Mouse (Mus musculus): ENCODE data around the gene Bckdha. TPM values are rescaled to one million over a fixed set of nuclear protein-coding genes. Genes with fewer than 3 reads are reported as not detected.

Gene Bckdha
- polyA plus RNA-seq, 1 experiment = 58.6 TPM

GRCm38 (mm10) chr7:25619722-25619991 lies 39.1 kb downstream of the Bckdha start:
- DNase-seq (ENCODE audit: low read depth) = no peak
- TF ChIP-seq POLR2A (IDR thresholded peaks at IDR 0.05; ENCODE audit: borderline replicate concordance, extremely low read depth, insufficient read depth, insufficient read length, poor library complexity, severe bottlenecking) (no peak), CTCF (IDR thresholded peaks at IDR 0.05; ENCODE audit: borderline replicate concordance, extremely low read depth, insufficient read depth, insufficient read length) (no peak)

- peak; percentile 97 for DNase-seq (ENCODE audit: low read depth)
- TF ChIP-seq CTCF (IDR thresholded peaks at IDR 0.05; ENCODE audit: borderline replicate concordance, extremely low read depth, insufficient read depth, insufficient read length) (no peak), POLR2A (IDR thresholded peaks at IDR 0.05; ENCODE audit: borderline replicate concordance, extremely low read depth, insufficient read depth, insufficient read length, poor library complexity, severe bottlenecking) (0 out of 2 replicates have a peak, but pooled peaks have one; percentile 13)
Measured at GRCm38 (mm10) chr7:25618865-25619721, 39.7 kb downstream of the Bckdha start, which contains the start of gene Dmac2. Gene Dmac2, plus strand, starts transcription at chr7:25619414.

DNA sequence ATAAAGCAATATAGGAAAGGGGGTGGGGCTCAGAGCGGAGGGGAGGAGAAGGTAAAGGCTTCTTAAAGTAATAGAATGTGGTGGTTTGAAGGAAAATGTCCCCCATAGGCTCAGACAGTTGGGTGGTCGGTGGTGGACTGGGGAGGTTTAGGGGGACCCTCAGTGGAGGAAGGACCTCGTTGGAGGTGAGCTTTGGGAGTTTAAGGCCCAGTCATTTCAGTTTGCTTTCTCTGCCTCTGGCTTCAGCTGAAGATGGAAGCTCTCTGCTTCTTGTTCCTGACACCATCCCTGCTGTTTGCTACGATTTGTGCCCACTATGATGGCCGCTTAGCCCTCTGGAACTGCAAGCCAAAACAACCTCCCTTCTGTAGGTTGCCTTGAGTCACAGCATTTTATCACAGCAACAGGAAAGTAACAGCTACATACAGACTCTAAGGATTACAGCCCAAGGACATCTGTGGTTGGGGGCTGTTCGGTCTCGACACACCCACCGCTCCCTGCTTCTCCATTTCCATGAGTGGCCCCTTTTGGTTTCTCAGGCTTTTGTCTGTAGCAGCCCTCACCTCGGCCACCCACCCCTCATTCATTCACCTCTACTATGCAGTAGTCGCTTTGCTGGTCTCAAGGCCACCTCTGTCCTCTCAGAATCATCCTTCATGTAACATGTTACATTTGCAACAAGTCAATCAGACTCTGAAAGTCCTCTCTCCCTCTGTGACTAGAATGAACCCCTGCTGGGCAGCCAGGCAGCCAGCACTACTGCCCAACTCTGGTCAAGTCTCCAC lies 41.2 kb downstream of the Bckdha start:
- no peak for DNase-seq (ENCODE audit: low read depth)
- no peak for TF ChIP-seq POLR2A (IDR thresholded peaks at IDR 0.05; ENCODE audit: borderline replicate concordance, extremely low read depth, insufficient read depth, insufficient read length, poor library complexity, severe bottlenecking)

GRCm38 (mm10) chr7:25615706-25616011 lies 43.1 kb downstream of the Bckdha start, which contains the start of gene Erich4:
Gene Erich4, minus strand, starts transcription at chr7:25615892.
- DNase-seq (ENCODE audit: low read depth) = no peak

DNA sequence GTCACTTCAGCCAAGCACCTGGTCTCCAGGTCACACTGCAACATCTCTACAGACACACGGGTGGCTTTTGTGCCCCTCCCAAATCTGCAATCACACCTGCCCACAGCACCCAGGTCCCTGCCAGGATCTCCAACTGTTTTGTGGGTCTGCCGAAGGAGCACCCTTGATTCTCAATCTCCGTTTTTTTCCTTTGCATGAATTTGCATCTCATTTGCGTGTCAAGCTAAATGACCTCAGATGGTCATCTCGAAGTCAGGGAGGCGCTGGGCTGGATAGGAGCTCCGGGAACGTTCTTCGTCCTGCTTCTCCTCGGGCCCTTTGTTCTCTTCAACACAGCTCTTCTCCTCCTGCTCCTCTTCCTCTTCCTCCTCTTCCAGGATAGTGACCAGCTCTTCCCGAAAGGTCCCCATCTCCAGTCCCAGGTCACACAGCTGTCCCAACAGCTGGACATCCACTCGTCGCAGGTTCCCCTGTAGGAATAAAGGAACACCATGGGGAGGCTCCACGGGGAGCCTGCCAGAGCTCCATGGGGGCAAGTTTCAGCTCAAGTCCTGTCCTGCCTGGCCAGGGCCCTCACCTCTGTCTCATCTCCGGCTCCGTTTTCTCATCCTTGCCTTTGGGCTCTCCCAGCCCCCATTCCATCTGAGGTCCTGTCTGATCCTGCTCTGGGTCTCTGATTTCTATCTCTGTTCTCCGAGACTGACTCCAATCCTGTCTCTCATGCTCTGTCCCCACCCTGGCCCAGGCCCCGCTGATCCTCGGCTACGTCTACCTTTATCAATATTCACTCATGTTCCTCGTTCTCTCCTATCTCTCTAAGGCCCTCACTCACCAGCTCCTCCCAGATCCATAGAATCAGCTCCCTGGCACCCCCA lies 43.7 kb downstream of the Bckdha start:
- DNase-seq (ENCODE audit: low read depth) = no peak
- TF ChIP-seq CTCF (IDR thresholded peaks at IDR 0.05; ENCODE audit: borderline replicate concordance, extremely low read depth, insufficient read depth, insufficient read length) (no peak), POLR2A (IDR thresholded peaks at IDR 0.05; ENCODE audit: borderline replicate concordance, extremely low read depth, insufficient read depth, insufficient read length, poor library complexity, severe bottlenecking) (no peak)

More at GRCm38 (mm10) chr7:25615706-25616011, 43.1 kb downstream of the Bckdha start, which contains the start of gene Erich4:
- no peak for TF ChIP-seq CTCF (IDR thresholded peaks at IDR 0.05; ENCODE audit: borderline replicate concordance, extremely low read depth, insufficient read depth, insufficient read length)
- no peak for TF ChIP-seq POLR2A (IDR thresholded peaks at IDR 0.05; ENCODE audit: borderline replicate concordance, extremely low read depth, insufficient read depth, insufficient read length, poor library complexity, severe bottlenecking)

- no peak for DNase-seq (ENCODE audit: low read depth)
- TF ChIP-seq POLR2A (IDR thresholded peaks at IDR 0.05; ENCODE audit: borderline replicate concordance, extremely low read depth, insufficient read depth, insufficient read length, poor library complexity, severe bottlenecking) = no peak
- no peak for TF ChIP-seq CTCF (IDR thresholded peaks at IDR 0.05; ENCODE audit: borderline replicate concordance, extremely low read depth, insufficient read depth, insufficient read length)
Measured at GRCm38 (mm10) chr7:25614086-25614485, 44.7 kb downstream of the Bckdha start.

DNA sequence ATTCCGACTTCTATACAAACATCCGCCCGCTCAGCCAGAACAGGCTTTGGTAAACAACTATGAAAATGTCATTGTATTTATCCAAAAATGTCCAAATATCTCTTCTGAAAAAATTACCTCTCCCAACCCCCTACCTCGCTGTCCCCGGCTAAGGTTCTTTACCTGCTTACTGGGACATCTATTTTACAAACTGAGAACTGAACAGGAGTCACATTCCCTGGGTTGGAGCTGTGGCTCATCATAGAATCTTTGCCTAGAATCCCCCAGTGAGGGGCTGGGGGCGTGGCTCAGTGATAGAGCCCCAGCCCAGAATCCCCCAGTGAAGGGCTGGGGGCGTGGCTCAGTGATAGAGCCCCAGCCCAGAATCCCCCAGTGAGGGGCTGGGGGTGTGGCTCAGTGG lies 47.3 kb downstream of the Bckdha start:
- no peak for TF ChIP-seq CTCF (IDR thresholded peaks at IDR 0.05; ENCODE audit: borderline replicate concordance, extremely low read depth, insufficient read depth, insufficient read length)
- no peak for TF ChIP-seq POLR2A (IDR thresholded peaks at IDR 0.05; ENCODE audit: borderline replicate concordance, extremely low read depth, insufficient read depth, insufficient read length, poor library complexity, severe bottlenecking)
- DNase-seq (ENCODE audit: low read depth) = no peak

GRCm38 (mm10) chr7:25610056-25610455 lies 48.7 kb downstream of the Bckdha start:
- DNase-seq (ENCODE audit: low read depth) = no peak
- TF ChIP-seq POLR2A (IDR thresholded peaks at IDR 0.05; ENCODE audit: borderline replicate concordance, extremely low read depth, insufficient read depth, insufficient read length, poor library complexity, severe bottlenecking) (no peak), CTCF (IDR thresholded peaks at IDR 0.05; ENCODE audit: borderline replicate concordance, extremely low read depth, insufficient read depth, insufficient read length) (no peak)

DNA sequence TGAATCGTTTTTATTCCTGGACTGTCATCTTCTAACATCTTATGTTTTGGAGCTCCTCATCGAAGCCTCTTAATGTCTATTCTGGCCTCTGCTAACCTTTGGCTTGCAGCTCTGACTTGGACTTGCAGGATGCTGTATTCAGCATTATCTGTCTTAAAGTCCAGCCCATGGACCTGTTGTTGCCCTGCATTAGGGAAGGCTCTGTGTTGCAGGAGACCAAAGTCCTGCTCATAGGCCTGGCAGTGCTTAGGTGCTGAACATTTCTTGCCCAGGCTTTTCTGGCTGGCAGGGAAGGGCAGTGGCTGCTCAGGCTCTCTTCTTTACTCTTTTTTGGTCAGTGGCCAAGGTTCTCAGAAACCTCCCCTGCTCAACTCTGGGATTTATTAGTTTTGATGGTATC lies 51.6 kb downstream of the Bckdha start:
- DNase-seq (ENCODE audit: low read depth) = no peak
- TF ChIP-seq CTCF (IDR thresholded peaks at IDR 0.05; ENCODE audit: borderline replicate concordance, extremely low read depth, insufficient read depth, insufficient read length) (no peak), POLR2A (IDR thresholded peaks at IDR 0.05; ENCODE audit: borderline replicate concordance, extremely low read depth, insufficient read depth, insufficient read length, poor library complexity, severe bottlenecking) (no peak)

DNA sequence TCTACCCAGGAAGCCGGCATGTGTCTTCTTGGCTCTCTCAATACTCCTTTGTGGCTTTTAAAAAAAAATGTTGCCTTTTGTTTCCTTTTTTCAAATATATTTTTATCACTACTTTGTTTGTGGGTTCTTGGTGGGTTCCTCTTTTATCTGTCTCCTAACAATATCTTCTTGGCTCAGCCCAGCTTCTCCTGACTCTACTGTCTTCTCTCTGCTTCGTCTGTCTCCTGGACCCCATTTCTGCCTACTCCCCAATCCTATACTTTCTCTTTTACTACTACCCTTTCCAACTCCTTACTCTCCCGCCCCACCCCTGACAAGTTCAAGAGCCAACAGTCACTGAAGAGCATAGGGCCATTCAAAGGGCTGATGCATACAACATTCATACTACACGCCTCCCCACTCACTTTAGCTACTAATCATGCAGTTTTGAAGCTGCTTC lies 52.1 kb downstream of the Bckdha start:
- no peak for DNase-seq (ENCODE audit: low read depth)
- TF ChIP-seq CTCF (IDR thresholded peaks at IDR 0.05; ENCODE audit: borderline replicate concordance, extremely low read depth, insufficient read depth, insufficient read length) = no peak
- TF ChIP-seq POLR2A (IDR thresholded peaks at IDR 0.05; ENCODE audit: borderline replicate concordance, extremely low read depth, insufficient read depth, insufficient read length, poor library complexity, severe bottlenecking) = no peak

DNA sequence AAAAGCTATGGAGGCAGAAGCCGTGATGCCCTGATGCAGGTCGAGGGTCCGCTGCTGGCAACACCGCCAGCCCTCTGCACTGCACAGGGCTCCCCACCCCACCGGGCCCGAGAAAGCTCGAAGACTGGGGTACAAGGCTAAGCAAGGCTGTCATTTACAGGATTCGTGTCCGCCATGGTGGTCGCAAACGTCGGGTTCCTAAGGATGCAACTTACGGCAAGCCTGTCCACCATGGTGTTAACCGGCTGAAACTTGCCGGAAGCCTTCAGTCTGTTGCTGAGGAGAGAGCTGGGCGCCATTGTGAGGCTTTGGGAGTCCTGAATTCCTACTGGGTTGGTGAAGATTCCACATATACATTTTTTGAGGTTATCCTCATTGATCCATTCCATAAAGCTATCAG lies 57.4 kb downstream of the Bckdha start:
- DNase-seq (ENCODE audit: low read depth) = no peak
- TF ChIP-seq POLR2A (IDR thresholded peaks at IDR 0.05; ENCODE audit: borderline replicate concordance, extremely low read depth, insufficient read depth, insufficient read length, poor library complexity, severe bottlenecking) (no peak), CTCF (IDR thresholded peaks at IDR 0.05; ENCODE audit: borderline replicate concordance, extremely low read depth, insufficient read depth, insufficient read length) (no peak)

Measured in brain, embryonic 14.5 days (tissue).